Mouse (Mus musculus) limb, embryonic 10.5 days (tissue): ENCODE results near the gene Adgrg2. TPM values are rescaled to one million over a fixed set of nuclear protein-coding genes. Genes with fewer than 3 reads are reported as not detected.

ENCODE experiments used
- DNase-seq: peaks from one replicate; pipeline ENCODE4 v3.0.0-alpha.2; 2017; ENCODE audit warnings: low spot score
- H3K27ac ChIP-seq: fragments of 300-500 bp; sonication (generic); 2 replicates; pipeline ENCODE4 v1.5.1; 2016; ENCODE audit warnings: mild to moderate bottlenecking
- H3K27me3 ChIP-seq: fragments of 300-500 bp; sonication (generic); 2 replicates; pipeline ENCODE4 v1.6.1; 2016; ENCODE audit warnings: low read depth, mild to moderate bottlenecking; ENCODE audit not compliant: poor library complexity, severe bottlenecking
- H3K36me3 ChIP-seq: fragments of 300-500 bp; sonication (generic); 2 replicates; pipeline ENCODE4 v1.6.1; 2016; ENCODE audit warnings: mild to moderate bottlenecking, moderate library complexity
- H3K4me1 ChIP-seq: fragments of 300-500 bp; sonication (generic); 2 replicates; pipeline ENCODE4 v1.6.1; 2016
- H3K4me3 ChIP-seq: fragments of 300-500 bp; sonication (generic); 2 replicates; pipeline ENCODE4 v1.5.1; 2016; ENCODE audit warnings: mild to moderate bottlenecking, moderate library complexity
- H3K9me3 ChIP-seq: fragments of 300-500 bp; sonication (generic); replicated peaks from 2 replicates; pipeline ENCODE4 v1.6.1; 2016; ENCODE audit warnings: mild to moderate bottlenecking
- WGBS: fragments of 180-500 bp; shearing (Covaris S2); methylation state at CpG from one replicate; pipeline ENCODE4 v1.1.7; 2016; 5-methylcytosine and 5-hydroxymethylcytosine counted together
- polyA plus RNA-seq: library from polyadenylated mRNA; unstranded; fragments of >200 nt; fragmentation: Nextera tagmentation; extraction: Ambion mirVana; gene quantifications from 2 replicates; pipeline ENCODE4 v1.2.1, GENCODE M21; 2016

Gene Adgrg2
- polyA plus RNA-seq, 1 experiment from 2014 or later: 0.36 TPM

DNA sequence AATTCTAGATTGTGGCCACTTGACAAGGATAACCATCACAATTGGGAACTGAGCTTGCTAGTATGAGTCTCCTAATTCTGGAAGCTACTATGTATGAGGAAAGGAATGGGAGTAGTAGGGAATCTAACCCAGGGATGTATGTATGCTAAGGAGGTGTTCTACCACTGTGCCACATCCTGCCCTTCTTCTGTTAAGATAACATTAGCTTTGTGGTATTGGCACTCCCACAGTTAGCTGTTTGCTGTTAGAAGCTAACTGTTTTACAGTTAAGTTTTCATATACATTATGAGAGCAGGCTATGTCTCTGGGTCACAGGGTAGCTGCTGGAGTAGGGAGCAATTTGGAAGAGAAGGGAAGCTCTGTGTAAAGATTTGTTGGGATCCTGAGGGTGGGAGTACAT lies 125.5 kb downstream of the Adgrg2 start:
- Histone ChIP-seq H3K4me1 (no peaks in the 10 kb centered on the region), H3K27me3 (peaks cover 85% of the 10 kb centered on the region), H3K36me3 (no peaks in the 10 kb centered on the region), H3K27ac (no peak overlapping the region), H3K9me3 (no peaks in the 10 kb centered on the region), H3K4me3 (no peak overlapping the region)
- DNase-seq: no peak

DNA sequence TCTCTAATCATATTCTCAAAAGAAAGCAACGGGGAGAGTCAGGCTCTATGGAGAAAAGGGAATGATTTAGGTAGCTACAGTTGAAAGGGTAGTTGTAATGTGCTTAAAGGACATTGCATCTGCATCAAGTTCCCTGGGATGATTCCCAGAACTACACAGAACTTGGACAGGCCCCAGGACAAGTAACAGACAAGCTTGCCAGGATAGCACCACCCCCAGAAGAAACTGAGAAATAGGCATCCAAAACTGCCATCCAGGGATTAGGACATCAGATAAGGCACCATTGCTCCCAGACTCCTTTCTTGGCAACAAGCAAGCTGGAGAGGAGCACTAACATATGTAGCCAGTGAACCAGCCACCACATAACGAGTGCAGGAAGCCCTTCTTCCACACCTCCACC lies 152.3 kb downstream of the Adgrg2 start:
- Histone ChIP-seq H3K27ac (no peak overlapping the region), H3K4me3 (no peak overlapping the region), H3K9me3 (no peaks in the 10 kb centered on the region), H3K36me3 (peaks cover 13% of the 10 kb centered on the region), H3K27me3 (peaks cover 58% of the 10 kb centered on the region), H3K4me1 (no peaks in the 10 kb centered on the region)
- WGBS: 80% methylated on average over 2 of the region's 2 CpGs
- DNase-seq: no peak

Other genes with a start within 250 kb of the Adgrg2 start
- gene Phka2, start 111.5 kb downstream of the Adgrg2 start, polyA plus RNA-seq: 12.4 and 16.4 TPM in 2 replicates